Mouse (Mus musculus): ENCODE measurements around the gene Rnf214.

Gene Rnf214

GRCm38 (mm10) chr9:45815113-45815512 is 91.6 kb downstream of the Rnf214 start:
- DNase-seq (ENCODE audit: low read depth), result no peak
